Comparison of ENCODE assay signal across 9 mouse cellular contexts in genomic region chr6:36903821-36904220, GRCm38 (mm10).
DNase-seq lines count a peak whose midpoint lies in the region; ATAC-seq and TF ChIP-seq lines count a peak whose summit lies in the region.
"Had no signal": no experiment of that assay in that cellular context is flagged by ENCODE, and none has a peak within 500 bp of the region (broad histone marks: within the 10 kb centered on the region; RNA-seq: fewer than 3 reads in every experiment).

No protein-coding gene starts in this region.

- H3K27me3 ChIP-seq in neural tube, embryonic 12.5 days (replicated peaks): no peaks in the 10 kb centered on the region
- H3K27me3 ChIP-seq: limb, embryonic 13.5 days had no signal

- H3K9me3 ChIP-seq in neural tube, embryonic 12.5 days: no peaks in the 10 kb centered on the region
- H3K9me3 ChIP-seq: limb, embryonic 13.5 days had no signal

- no peak overlapping the region for H3K4me3 ChIP-seq in layer of hippocampus, adult 2 months
- H3K4me3 ChIP-seq in neural tube, embryonic 12.5 days: no peak overlapping the region
- H3K4me3 ChIP-seq: limb, embryonic 13.5 days had no signal

- peak; percentile 92 for TF ChIP-seq CTCF in layer of hippocampus, adult 2 months (conservative IDR thresholded peaks at IDR 0.05)

- peak overlapping the region; percentile 87 for H3K27ac ChIP-seq in layer of hippocampus, adult 2 months
- H3K27ac ChIP-seq in neural tube, embryonic 12.5 days: no peak overlapping the region
- H3K27ac ChIP-seq: limb, embryonic 13.5 days had no signal

- peak; percentile 8 to 82 for DNase-seq in adrenal gland, adult (ENCODE audit: inconsistent age in 2 of 2, low spot score in 1 of 2)
- DNase-seq in adrenal gland, postnatal 4 days (ENCODE audit: low spot score in 2 of 2): no peak
- DNase-seq in right cerebral cortex, postnatal 10 days (ENCODE audit: low spot score in 2 of 2): peak; percentile 53 to 71
- no peak for DNase-seq in right cerebral cortex, postnatal 25 days
- DNase-seq in heart, adult 9 months (ENCODE audit: low spot score in 2 of 2): peak; percentile 14 to 39
- peak; percentile 72 to 75 for DNase-seq in layer of hippocampus, adult 2 months (ENCODE audit: low spot score in 2 of 2)
- DNase-seq in urinary bladder, postnatal 10 days (ENCODE audit: low spot score): no peak

- H3K36me3 ChIP-seq in neural tube, embryonic 12.5 days: no peaks in the 10 kb centered on the region
- H3K36me3 ChIP-seq: limb, embryonic 13.5 days had no signal

- peaks cover 13% of the 10 kb centered on the region for H3K4me1 ChIP-seq in neural tube, embryonic 12.5 days

- H3K9ac ChIP-seq in neural tube, embryonic 12.5 days: no peak overlapping the region
- H3K9ac ChIP-seq: limb, embryonic 13.5 days had no signal

- 17% methylated on average over 5 of the region's 5 CpGs for WGBS in neural tube, embryonic 12.5 days

- peak; percentile 77 for ATAC-seq in neural tube, embryonic 12.5 days (ENCODE audit: low FRiP score, low read depth)

- H3K4me2 ChIP-seq in neural tube, embryonic 12.5 days (replicated peaks): peak overlapping the region; percentile 38; the same call in 1 of the 2 replicates
- H3K4me2 ChIP-seq: limb, embryonic 13.5 days had no signal

Comparison
In these comparisons a context has a peak if more than half of its experiments do, and no peak if none do; other contexts are left out.
1. DNase-seq: peak in adrenal gland, adult (2 of 2), right cerebral cortex, postnatal 10 days (2 of 2), heart, adult 9 months (2 of 2) and layer of hippocampus, adult 2 months (2 of 2); none in adrenal gland, postnatal 4 days (0 of 2), right cerebral cortex, postnatal 25 days (single experiment) and urinary bladder, postnatal 10 days (single experiment).